Mouse (Mus musculus) cerebellum, postnatal 36 days (tissue): Measurements from ENCODE around the gene Mslnl.

Experiments used
- DNase-seq, 2 experiments: peaks; one replicate each; pipeline ENCODE4 v3.0.0; 2021 to 2022; ENCODE audit warnings: mixed read lengths in 2 of 2

The Mslnl gene

DNA sequence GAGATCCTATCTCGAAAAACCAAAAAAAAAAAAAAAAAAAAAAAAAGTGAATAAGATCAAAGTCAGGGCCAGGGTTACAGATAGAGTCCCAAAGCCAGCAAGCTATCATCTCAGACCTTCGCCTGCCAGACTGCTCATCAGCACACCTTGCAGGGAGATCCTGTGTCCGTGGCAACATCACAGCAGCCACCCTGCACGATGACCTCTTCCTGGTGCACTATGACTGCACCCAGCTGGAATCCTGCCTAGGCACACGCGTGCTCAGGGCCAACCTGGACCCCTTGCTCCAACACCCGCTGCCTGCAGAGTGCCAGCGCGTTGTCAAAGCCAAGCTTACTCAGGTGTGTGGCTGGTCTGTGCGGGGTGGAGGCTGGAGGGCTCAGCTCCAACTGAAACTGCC, 8.5 kb downstream of the Mslnl start:
- DNase-seq, result no peak

GRCm38 (mm10) chr17:25748238-25748637, 12.4 kb downstream of the Mslnl start:
- no peak for DNase-seq

DNA sequence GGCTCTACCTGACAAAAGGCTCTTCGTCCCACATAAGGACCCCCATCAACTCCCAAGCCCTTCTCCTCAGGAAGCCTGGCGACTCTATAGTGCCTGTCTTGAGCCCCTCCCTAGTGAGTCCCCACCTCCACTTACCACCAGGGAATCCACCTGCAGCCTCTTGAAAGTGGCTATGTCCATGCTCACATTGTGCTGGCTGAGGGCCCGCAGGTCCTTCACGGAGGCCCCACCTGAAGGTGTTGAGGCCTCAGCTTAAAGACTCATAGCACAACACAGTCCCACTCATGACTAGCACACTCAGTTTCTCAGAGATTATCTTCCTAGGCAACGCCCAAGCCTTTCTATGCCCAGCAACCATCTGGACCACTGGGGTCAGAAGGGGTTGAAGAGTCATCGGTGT, 13.5 kb downstream of the Mslnl start:
- no peak for DNase-seq

- DNase-seq, result peak; percentile 18 to 22
Measured at GRCm38 (mm10) chr17:25751446-25751845, 15.6 kb downstream of the Mslnl start.

DNA sequence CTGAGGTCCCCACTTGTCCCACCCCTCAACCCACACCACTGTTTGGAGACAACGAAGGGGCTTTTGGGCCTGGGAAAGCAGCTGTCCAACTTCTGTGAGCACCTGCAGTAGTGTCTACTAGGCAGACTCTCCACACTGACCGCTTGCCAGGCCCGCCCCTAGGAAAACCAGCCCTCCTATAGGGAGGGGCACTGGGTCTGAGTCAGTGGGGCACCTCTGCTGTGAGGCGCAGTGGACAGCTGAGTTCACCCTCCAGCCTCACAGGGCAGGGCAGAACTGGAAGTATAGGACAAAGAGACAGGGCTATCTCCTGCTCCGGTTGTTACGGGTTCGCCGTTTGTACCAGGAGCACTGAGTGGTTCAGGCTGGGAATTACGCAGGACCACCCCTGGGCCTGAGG, 18.4 kb downstream of the Mslnl start, which contains the start of gene Msln:
TSS of gene Msln (minus strand) at position 138 of the 400 bp plus-strand sequence.
- DNase-seq, result no peak

- no peak for DNase-seq
Measured at GRCm38 (mm10) chr17:25755086-25755485, 19.2 kb downstream of the Mslnl start.

DNA sequence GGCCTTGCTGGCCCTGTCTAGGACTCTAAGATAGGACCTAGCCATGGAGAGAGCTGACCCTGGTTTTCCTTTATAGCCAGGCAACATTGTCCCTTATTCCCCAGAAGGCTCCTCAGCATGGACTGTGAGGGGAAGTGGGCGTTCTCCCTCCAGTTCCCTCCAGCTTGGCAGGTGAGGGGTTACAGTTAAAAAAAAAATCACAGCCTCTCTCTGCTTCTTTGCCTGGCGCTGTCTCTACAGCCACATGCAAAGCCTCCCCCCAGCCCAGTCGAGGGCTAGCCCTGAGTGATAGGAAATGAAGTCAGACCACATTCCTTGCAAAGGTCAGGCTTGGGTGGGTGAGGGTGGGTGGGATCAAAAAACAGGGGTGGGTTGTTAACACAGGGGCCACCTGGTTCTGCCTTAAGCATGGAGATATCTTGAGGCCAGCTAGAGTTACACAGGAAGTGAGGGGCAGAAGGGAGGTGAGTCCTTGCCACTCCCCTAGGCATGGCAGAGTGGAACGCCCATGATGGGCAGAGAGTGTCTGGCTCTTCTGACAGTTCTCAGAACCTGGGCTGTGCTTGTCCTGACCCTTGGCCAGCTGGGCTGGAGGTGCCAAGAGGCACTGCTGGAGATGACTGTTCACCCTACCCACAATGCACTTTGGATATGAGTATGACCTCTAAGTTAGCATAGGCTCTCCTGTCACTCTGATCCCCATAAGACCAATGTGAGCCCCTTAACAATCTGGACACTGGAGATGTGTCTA, 20.0 kb downstream of the Mslnl start:
- DNase-seq, result no peak

DNA sequence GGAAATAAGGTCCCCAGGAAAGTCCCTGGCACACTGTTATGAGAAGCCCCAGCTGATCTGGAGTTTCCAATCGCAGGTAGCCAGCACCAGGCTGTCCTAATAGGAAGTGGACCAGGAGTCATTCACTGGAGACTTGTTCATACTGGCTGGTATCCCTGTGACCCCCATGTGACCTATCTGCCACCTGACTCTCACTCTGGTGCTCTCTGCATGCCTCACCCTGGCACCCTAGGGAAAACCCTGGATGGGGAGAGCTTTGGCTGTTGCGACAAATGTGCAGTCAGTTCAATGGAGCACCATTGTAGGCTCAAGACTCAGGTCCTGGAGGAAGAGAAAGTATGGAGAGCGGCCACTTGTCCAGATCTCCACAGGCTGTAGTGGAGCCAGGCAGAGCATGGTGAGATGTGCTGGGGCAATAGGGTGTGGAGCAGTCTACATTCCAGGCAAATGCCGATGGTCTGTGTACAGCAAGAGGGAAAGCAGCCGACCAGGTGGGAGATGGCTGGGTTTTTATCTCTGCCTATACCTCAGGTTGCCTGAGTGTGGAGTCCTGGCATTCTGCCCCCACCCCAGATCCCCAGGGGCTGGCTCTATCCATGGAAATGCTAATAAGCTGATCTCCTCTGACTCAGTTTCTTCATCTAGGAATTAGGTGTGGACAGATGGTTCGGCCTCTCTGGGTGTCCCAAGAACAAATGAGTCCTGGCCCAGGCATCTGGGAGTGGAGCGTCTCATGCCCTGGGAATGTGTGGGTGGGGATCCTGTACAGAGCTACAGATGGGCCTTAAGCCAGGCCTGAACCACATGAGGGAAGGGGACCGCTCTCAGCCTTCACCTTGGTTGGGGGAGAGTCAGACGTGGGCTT, 20.8 kb downstream of the Mslnl start:
- DNase-seq, result no peak

- DNase-seq, result no peak
Measured at GRCm38 (mm10) chr17:25757691-25758090, 21.8 kb downstream of the Mslnl start.

DNA sequence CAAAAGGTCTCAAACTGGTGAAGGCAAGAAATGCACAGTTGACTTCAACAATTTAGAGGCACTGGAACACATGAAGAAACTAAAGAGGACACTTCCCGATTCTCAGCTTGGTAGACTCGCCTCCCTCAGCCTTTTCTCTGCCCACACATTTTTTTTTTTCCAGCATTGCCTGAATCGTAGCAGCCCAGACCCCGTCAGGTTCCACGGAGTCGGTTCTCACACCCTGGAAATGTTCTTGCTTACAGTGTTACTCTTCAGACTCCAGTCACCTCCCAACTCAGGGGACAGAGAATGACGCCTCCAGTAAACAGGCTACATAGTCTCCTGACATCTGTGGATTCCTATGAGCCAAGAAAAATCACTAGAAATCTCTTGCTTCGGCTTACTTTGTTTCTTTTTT, 24.3 kb downstream of the Mslnl start:
- no peak for DNase-seq

DNA sequence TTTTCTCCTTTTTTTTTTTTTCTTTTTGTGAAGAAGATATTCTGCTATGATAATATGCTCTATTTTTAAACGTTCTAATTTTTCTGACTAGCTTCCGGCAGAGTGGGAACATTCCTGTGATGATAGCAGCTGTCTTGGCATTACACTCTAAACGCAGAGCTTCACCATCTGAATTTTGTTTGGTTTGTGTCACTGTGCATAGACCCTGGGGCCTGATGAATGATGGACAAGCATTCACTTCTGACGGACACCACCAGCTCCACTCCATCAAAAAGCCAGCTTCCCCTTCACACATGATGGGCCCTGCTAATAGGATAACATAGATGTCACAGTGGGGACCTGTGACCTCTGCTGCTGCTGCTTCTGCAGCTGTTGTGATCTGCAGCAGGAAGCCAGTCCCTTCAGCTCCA, 25.7 kb downstream of the Mslnl start:
- DNase-seq, result no peak

DNA sequence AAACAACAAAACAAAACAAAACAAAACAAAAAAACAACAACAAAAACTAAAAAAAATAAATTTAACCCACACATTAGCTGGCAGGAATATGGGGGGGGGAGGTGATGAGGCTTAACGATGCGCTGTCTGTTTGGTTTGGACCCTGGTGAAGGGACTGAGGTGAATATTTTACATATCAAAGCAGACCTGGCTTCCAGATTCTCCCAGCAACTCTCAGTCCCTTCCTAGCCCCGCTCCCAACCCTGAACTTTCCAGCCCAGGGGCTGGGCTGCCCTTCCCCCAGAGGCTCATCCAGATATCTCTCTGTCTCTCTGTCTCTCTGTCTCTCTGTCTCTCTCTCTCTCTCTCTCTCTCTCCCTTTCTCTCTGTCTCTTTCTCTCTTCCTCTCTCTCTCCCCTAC, 26.7 kb downstream of the Mslnl start:
- no peak for DNase-seq

DNA sequence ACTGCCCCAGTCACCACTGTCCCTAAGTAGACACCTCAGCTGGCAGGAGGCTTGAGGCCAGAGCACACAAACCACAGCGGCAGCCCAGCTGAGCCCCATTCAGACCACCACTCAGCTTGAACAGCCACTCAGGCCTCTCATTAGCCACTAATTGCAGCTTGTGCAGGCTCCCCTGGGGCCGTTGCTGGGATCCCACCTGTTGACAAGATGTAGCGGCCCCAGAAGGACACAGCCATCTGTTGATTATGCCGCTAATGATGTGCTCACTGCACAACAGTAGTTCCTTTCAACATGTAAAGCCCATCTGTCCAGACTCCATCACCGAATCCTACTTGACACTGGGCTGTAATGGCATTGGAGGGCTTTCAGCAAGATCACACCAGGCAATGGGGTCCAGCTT, 30.0 kb downstream of the Mslnl start:
- no peak for DNase-seq

DNA sequence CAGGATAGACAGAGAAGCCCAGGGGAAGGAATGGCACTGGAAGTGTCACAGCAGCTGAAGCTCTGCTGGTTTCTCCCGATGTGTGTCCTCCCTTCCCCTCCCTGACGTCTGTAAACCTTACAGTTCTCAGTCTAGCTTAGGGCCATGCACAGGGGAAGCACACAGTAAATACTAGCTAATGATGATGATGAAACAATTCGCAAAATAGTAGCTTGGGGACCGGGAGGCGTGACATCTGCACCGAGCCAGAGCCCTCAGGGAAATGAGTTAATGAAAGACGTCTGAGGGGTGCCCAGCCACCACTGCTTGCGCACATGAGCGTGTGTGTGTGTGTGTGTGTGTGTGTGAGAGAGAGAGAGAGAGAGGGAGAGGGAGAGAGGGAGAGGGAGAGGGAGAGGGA, 33.5 kb downstream of the Mslnl start:
- DNase-seq, result no peak

DNA sequence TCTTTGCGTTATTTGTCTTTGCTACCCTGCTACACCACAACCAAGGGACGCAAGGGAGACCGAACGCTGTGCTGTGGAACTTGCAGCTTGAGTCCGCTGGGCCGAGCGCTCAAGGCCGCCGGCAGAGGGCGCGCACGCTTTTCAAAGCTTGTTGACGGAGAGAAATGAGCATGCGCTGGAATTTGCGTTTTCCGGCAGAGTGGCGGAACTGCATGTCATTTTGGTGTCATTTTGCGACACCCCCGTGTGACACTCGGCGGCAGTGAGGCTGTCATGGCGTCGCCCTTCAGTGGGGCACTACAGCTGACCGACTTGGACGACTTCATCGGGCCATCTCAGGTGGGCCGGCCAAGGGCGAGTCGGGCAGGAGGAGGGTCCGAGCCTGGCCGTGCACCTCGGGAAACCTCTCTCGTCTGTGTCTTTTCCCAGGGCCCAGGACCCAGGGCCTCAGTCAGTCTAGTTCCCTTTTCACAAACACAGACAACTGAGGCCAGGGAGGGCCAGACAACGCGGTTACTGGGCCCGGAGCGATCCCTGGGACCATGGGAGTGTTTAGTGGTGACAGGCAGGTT, 37.8 kb downstream of the Mslnl start, which contains the start of gene Narfl:
TSS of gene Narfl (plus strand) at position 228 of the 572 bp plus-strand sequence.
- DNase-seq, result peak; percentile 99

DNA sequence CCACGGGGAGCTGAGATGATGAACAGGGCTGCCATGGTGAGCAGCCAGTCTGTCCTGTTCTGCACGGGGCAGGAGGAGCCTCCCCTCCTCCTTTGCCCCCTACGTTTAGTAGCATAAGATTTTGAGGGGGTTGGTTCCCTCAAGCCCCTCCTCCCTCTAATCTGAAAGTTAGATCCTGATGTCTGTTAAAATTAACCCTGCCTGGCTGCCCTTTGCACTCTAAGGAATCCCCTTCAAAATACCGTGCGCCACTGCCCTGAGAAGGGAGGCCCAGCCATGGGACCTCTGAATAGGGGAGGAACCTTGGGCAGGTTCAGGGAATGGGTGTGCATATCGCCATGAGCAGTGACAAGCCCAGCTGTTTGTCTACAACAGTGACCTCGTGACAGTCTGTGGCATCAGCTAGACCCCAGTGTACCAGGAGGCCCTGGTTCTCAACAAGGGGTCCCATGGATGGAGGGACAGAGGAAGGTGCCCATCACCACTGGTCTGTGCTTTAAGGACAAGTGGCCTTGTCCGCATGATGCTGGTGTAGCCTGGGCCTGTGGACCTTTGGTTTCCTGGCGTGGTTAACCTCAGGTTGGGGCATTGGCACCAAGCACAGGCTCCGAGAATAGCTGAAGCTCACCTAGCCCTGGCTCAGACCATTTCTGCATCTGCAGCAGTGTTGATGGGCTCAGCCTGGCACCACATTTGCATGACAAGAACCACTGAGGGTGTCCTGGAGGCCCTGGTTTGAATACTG, 39.6 kb downstream of the Mslnl start:
- no peak for DNase-seq

- DNase-seq, result no peak
Measured at GRCm38 (mm10) chr17:25777948-25778347, 42.1 kb downstream of the Mslnl start.

- no peak for DNase-seq
Measured at GRCm38 (mm10) chr17:25781339-25781738, 45.5 kb downstream of the Mslnl start.

DNA sequence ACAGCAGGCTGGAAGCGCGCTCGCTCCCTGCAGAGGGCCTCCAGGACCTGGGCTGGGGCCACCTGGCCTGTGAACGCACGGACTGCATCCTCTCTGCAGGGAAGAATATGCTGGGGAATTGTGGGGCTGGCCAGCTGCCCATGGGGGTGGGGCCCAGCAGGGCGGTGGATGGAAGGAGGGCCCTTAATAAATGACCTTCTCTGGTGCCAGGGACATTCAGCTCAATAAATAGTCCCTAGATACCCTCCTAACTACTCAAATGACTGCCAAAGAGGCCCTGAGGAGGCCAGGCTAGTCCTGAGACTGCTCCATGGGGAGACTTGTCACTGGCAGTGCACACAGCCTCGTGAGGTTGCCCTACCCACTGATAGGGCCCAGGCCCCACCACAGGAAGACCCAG, 47.2 kb downstream of the Mslnl start:
- DNase-seq, result peak in 1 of 2 experiments; percentile 68

GRCm38 (mm10) chr17:25783861-25784574, 48.2 kb downstream of the Mslnl start:
- DNase-seq, result no peak

GRCm38 (mm10) chr17:25785281-25785745, 49.5 kb downstream of the Mslnl start, which contains the start of gene Haghl:
TSS of gene Haghl (minus strand) at chr17:25785673.
- peak; percentile 97 to 99 for DNase-seq

- DNase-seq, result no peak
Measured at GRCm38 (mm10) chr17:25786280-25786679, 50.4 kb downstream of the Mslnl start, which contains the start of gene Ccdc78. TSS of gene Ccdc78 (plus strand) at chr17:25786580.
